Mouse (Mus musculus): ENCODE measurements around the gene Cldn10. TPM values are rescaled to one million over a fixed set of nuclear protein-coding genes. Genes with fewer than 3 reads are reported as not detected.

The Cldn10 gene
- polyA plus RNA-seq (2012) = 0.04 and 0.06 TPM in 2 replicates

GRCm38 (mm10) chr14:118787621-118788020 is at the start of gene Cldn10:
Cldn10 (plus strand) TSS chr14:118787908.

Other genes with a start within 250 kb of the Cldn10 start
- 10.3 and 12.8 TPM in 2 replicates for gene Abcc4, start 81.7 kb upstream of the Cldn10 start, polyA plus RNA-seq (2012)
- 0.26 and 0.36 TPM in 2 replicates for gene Dzip1, start 137.6 kb downstream of the Cldn10 start, polyA plus RNA-seq (2012)
- 8.8 and 10.5 TPM in 2 replicates for gene Dnajc3, start 150.1 kb downstream of the Cldn10 start, polyA plus RNA-seq (2012)